10 mouse cellular contexts compared by ENCODE assay signal in genomic region chr9:35405038-35405905, GRCm38 (mm10). TPM values are rescaled to one million over a fixed set of nuclear protein-coding genes. Genes with fewer than 3 reads are reported as not detected.
A peak's percentile ranks its signal among the peaks of the same experiment; 100 is the strongest.
DNase-seq lines count a peak whose midpoint lies in the region; ATAC-seq and TF ChIP-seq lines count a peak whose summit lies in the region.
"Had no signal": no experiment of that assay in that cellular context is flagged by ENCODE, and none has a peak within 500 bp of the region (broad histone marks: within the 10 kb centered on the region; RNA-seq: fewer than 3 reads in every experiment).

No protein-coding gene starts in this region.

- no peaks in the 10 kb centered on the region for H3K9me3 ChIP-seq in heart, embryonic 10.5 days
- no peaks in the 10 kb centered on the region for H3K9me3 ChIP-seq in forebrain, embryonic 13.5 days (replicated peaks)
- H3K9me3 ChIP-seq in liver, embryonic 11.5 days (ENCODE audit: control insufficient read depth, low read length): no peaks in the 10 kb centered on the region

- H3K4me1 ChIP-seq in heart, embryonic 10.5 days: peaks cover 25% of the 10 kb centered on the region
- peaks cover 79% of the 10 kb centered on the region for H3K4me1 ChIP-seq in forebrain, embryonic 13.5 days
- no peaks in the 10 kb centered on the region for H3K4me1 ChIP-seq in liver, embryonic 11.5 days (replicated peaks; ENCODE audit: control insufficient read depth, insufficient read depth, low read length)

- H3K4me3 ChIP-seq in heart, embryonic 10.5 days: peak overlapping the region; percentile 35; the same call in 1 of the 2 replicates
- H3K4me3 ChIP-seq in forebrain, embryonic 13.5 days: no peak overlapping the region
- H3K4me3 ChIP-seq in liver, embryonic 11.5 days (ENCODE audit: low read depth, low read length): no peak overlapping the region
- no peak overlapping the region for H3K4me3 ChIP-seq in gastrocnemius, adult 2 months

- H3K36me3 ChIP-seq in heart, embryonic 10.5 days: no peaks in the 10 kb centered on the region
- H3K36me3 ChIP-seq in forebrain, embryonic 13.5 days (ENCODE audit: poor library complexity, severe bottlenecking): no peaks in the 10 kb centered on the region
- H3K36me3 ChIP-seq in liver, embryonic 11.5 days (ENCODE audit: control insufficient read depth, insufficient read depth, low read length): no peaks in the 10 kb centered on the region

- ATAC-seq in forebrain, embryonic 13.5 days: peak; percentile 16; the same call in 1 of the 2 replicates
- peak; percentile 26; the same call in 1 of the 2 replicates for ATAC-seq in liver, embryonic 11.5 days (replicated peaks; ENCODE audit: low FRiP score)

- H3K27ac ChIP-seq in heart, embryonic 10.5 days: peak overlapping the region; percentile 52
- H3K27ac ChIP-seq in forebrain, embryonic 13.5 days: peak overlapping the region; percentile 89
- no peak overlapping the region for H3K27ac ChIP-seq in liver, embryonic 11.5 days (ENCODE audit: low read depth, low read length)
- H3K27ac ChIP-seq in gastrocnemius, adult 2 months: no peak overlapping the region

- DNase-seq in heart, embryonic 10.5 days (ENCODE audit: low spot score): no peak
- DNase-seq in heart, postnatal 4 days: no peak
- DNase-seq in MN1 (ENCODE audit: low spot score): peak; percentile 64
- DNase-seq in liver, embryonic 11.5 days (ENCODE audit: low spot score): no peak
- DNase-seq in gastrocnemius, adult 2 months: no peak
- no peak for DNase-seq in layer of hippocampus, postnatal 36 days
- no peak for DNase-seq in ovary, postnatal 36 days (ENCODE audit: low spot score)
- DNase-seq: cerebellum, postnatal 36 days; left cerebral cortex, postnatal 4 days had no signal

- H3K4me2 ChIP-seq in forebrain, embryonic 13.5 days: peak overlapping the region; percentile 36
- H3K4me2 ChIP-seq in liver, embryonic 11.5 days: peak overlapping the region; percentile 0; the same call in 1 of the 2 replicates

- WGBS in heart, embryonic 10.5 days: 13% methylated on average over 13 of the region's 13 CpGs
- 10% methylated on average over 13 of the region's 13 CpGs for WGBS in forebrain, embryonic 13.5 days
- WGBS in liver, embryonic 11.5 days: 20% methylated on average over 13 of the region's 13 CpGs

- H3K9ac ChIP-seq in forebrain, embryonic 13.5 days: peak overlapping the region; percentile 41
- no peak overlapping the region for H3K9ac ChIP-seq in liver, embryonic 11.5 days (ENCODE audit: low read depth, low read length)

- intact Hi-C loops in gastrocnemius, adult 2 months (cut with DNase I): no loop called here

- no peak for TF ChIP-seq CTCF in gastrocnemius, adult 2 months (IDR thresholded peaks at IDR 0.05)

- peaks cover 30% of the 10 kb centered on the region for H3K27me3 ChIP-seq in heart, embryonic 10.5 days (ENCODE audit: insufficient read depth, poor library complexity, severe bottlenecking)
- 0 out of 2 replicates have a peak, but pooled peaks cover 2% of the 10 kb centered on the region for H3K27me3 ChIP-seq in forebrain, embryonic 13.5 days
- H3K27me3 ChIP-seq in liver, embryonic 11.5 days (replicated peaks; ENCODE audit: control insufficient read depth, insufficient read depth, low read length): no peaks in the 10 kb centered on the region

RNA-seq across cellular contexts. Expression of gene Cdon, which starts 15.7 kb away (rescaled TPM):
- polyA plus RNA-seq in heart, embryonic 10.5 days (2016; fragmentation: Nextera tagmentation; extraction: Ambion mirVana): 4.0 and 6.2 TPM in 2 replicates
- total RNA-seq in heart, postnatal 4 days (2021): 10 to 100 TPM; 30.0 to 33.3 TPM
- 20.7 and 22.1 TPM in 2 replicates for polyA plus RNA-seq in forebrain, embryonic 13.5 days (2015; fragmentation: Nextera tagmentation; extraction: Ambion mirVana)
- polyA plus RNA-seq in liver, embryonic 11.5 days (2014; fragmentation: Nextera tagmentation; extraction: Ambion mirVana): 0.91 and 1.5 TPM in 2 replicates
- 10 to 100 TPM; 12.4 to 12.9 TPM for total RNA-seq in gastrocnemius, adult 2 months (2021)
- 10 to 100 TPM; 11.7 to 12.2 TPM for total RNA-seq in layer of hippocampus, postnatal 36 days (2021)

Comparison
In these comparisons a context has a peak if more than half of its experiments do, and no peak if none do; other contexts are left out.
1. H3K27ac ChIP-seq: peak in heart, embryonic 10.5 days (single experiment) and forebrain, embryonic 13.5 days (single experiment); none in liver, embryonic 11.5 days (single experiment) and gastrocnemius, adult 2 months (single experiment).